ENCODE assay signal across 9 mouse cellular contexts in the genomic region with DNA sequence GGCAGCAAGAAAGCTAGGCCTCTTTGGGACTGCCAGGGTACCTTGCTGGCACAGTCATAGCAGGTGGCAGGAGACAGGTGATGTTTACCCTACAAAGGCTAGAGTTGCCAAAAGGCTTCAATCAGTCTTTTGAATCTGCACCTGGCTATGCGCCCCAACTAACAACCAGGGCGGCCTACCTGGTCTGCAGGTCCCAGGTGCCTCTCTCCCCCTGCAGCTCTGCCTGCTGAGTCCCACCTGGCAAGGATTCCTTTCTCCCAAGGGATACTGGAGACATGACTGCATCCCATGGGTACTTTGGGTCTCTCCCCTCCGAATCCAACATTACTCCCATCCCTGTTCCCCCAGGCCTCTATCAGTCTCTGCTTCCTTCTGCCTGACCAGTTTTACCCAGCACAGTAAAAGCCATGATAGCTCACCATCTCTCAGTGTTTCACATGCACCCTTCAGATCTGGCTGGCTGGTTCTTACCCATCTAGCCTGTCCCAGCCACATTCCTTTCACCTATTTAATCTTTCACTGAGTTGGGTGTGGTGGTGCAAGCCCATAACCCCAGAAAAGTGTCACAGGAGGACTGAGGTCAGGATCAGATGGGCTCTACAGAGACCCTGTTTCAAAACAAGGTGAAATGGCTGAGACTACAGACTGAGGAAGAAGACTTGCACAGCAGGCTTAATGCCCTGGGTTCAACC. TPM values are rescaled to one million over a fixed set of nuclear protein-coding genes. Genes with fewer than 3 reads are reported as not detected.
DNase-seq lines count a peak whose midpoint lies in the region; ATAC-seq and TF ChIP-seq lines count a peak whose summit lies in the region.
"Had no signal": no experiment of that assay in that cellular context is flagged by ENCODE, and none has a peak within 500 bp of the region (broad histone marks: within the 10 kb centered on the region; RNA-seq: fewer than 3 reads in every experiment).

No protein-coding gene starts in this region.

- H3K9me3 ChIP-seq in heart, embryonic 12.5 days (replicated peaks) = no peaks in the 10 kb centered on the region
- H3K9me3 ChIP-seq in MEL (replicated peaks; ENCODE audit: insufficient read depth, low read length) = no peaks in the 10 kb centered on the region
- no peaks in the 10 kb centered on the region for H3K9me3 ChIP-seq in kidney, postnatal 0 days (replicated peaks; ENCODE audit: low read length)

- H3K4me3 ChIP-seq in heart, embryonic 12.5 days = no peak overlapping the region
- H3K4me3 ChIP-seq in MEL (ENCODE audit: control insufficient read depth in 1 of 2, insufficient read depth in 1 of 2, low read depth in 2 of 2, low read length in 2 of 2) = no peak overlapping the region
- H3K4me3 ChIP-seq in kidney, postnatal 0 days (replicated peaks; ENCODE audit: low read depth, low read length) = no peak overlapping the region

- WGBS in heart, embryonic 12.5 days = 78% methylated on average over 3 of the region's 3 CpGs
- 78% methylated on average over 3 of the region's 3 CpGs for WGBS in kidney, postnatal 0 days

- peaks cover 82% of the 10 kb centered on the region for H3K4me1 ChIP-seq in heart, embryonic 12.5 days (replicated peaks)
- peaks cover 19 to 53% of the 10 kb centered on the region in 2 experiments for H3K4me1 ChIP-seq in MEL (ENCODE audit: control insufficient read depth in 1 of 2, insufficient read depth in 2 of 2, low read length in 2 of 2)
- H3K4me1 ChIP-seq in kidney, postnatal 0 days (replicated peaks; ENCODE audit: insufficient read depth, low read length) = peaks cover 54% of the 10 kb centered on the region

- peak overlapping the region; percentile 25 for H3K4me2 ChIP-seq in heart, embryonic 12.5 days
- H3K4me2 ChIP-seq in kidney, postnatal 0 days (ENCODE audit: low read length) = no peak overlapping the region

- ATAC-seq in heart, embryonic 12.5 days (ENCODE audit: insufficient number of reproducible peaks, low FRiP score) = no peak
- ATAC-seq in kidney, postnatal 0 days (replicated peaks; ENCODE audit: low FRiP score, low read depth) = no peak

- no peak for TF ChIP-seq POLR2A in MEL (IDR thresholded peaks at IDR 0.05; ENCODE audit: control insufficient read depth in 1 of 2, insufficient read depth in 1 of 2, low read depth in 1 of 2, low read length in 2 of 2, poor library complexity in 1 of 2)

- 0 out of 2 replicates have a peak overlapping the region, but pooled peaks have one; percentile 26 for H3K9ac ChIP-seq in heart, embryonic 12.5 days
- no peak overlapping the region for H3K9ac ChIP-seq in MEL (ENCODE audit: control insufficient read depth, low read depth, low read length, poor library complexity, severe bottlenecking)
- no peak overlapping the region for H3K9ac ChIP-seq in kidney, postnatal 0 days (ENCODE audit: low read depth, low read length)

- peak overlapping the region; percentile 90 for H3K27ac ChIP-seq in heart, embryonic 12.5 days (ENCODE audit: poor library complexity, severe bottlenecking)
- H3K27ac ChIP-seq in MEL (ENCODE audit: control insufficient read depth, low read depth, low read length) = peak overlapping the region; percentile 28
- H3K27ac ChIP-seq in kidney, postnatal 0 days = peak overlapping the region; percentile 87

- no peak for TF ChIP-seq RAD21 in MEL (IDR thresholded peaks at IDR 0.05; ENCODE audit: low read depth, low read length)

- no peak for TF ChIP-seq CTCF in MEL (IDR thresholded peaks at IDR 0.05 in 2 of 3, conservative IDR thresholded peaks at IDR 0.05 in 1 of 3; ENCODE audit: control insufficient read depth in 1 of 3, insufficient read depth in 1 of 3, low read depth in 2 of 3, low read length in 3 of 3, poor library complexity in 1 of 3, severe bottlenecking in 1 of 3)
- TF ChIP-seq CTCF in kidney, postnatal 0 days (IDR thresholded peaks at IDR 0.05; ENCODE audit: low read depth) = no peak

- TF ChIP-seq EP300 in MEL (IDR thresholded peaks at IDR 0.05; ENCODE audit: low read depth in 1 of 2, low read length in 2 of 2) = no peak

- DNase-seq in heart, adult 9 months (ENCODE audit: low spot score in 2 of 2) = no peak
- DNase-seq in 416B (ENCODE audit: low read depth) = peak; percentile 18
- no peak for DNase-seq in MEL (ENCODE audit: low read depth, low spot score)
- no peak for DNase-seq in kidney, postnatal 0 days (ENCODE audit: low spot score)
- DNase-seq in c-Kit-positive CD71-positive TER-119-positive erythroid progenitor cells, embryonic 14.5 days (ENCODE audit: low spot score) = no peak
- no peak for DNase-seq in frontal cortex, adult 2 months (ENCODE audit: extremely low spot score in 1 of 2, low spot score in 1 of 2)
- no peak for DNase-seq in spleen, postnatal 14 days (ENCODE audit: low spot score in 2 of 2)
- DNase-seq: midbrain, embryonic 14.5 days had no signal

- no peaks in the 10 kb centered on the region for H3K27me3 ChIP-seq in heart, embryonic 12.5 days (replicated peaks)
- no peaks in the 10 kb centered on the region for H3K27me3 ChIP-seq in MEL (ENCODE audit: control insufficient read depth in 1 of 2, insufficient read depth in 2 of 2, low read length in 2 of 2)
- H3K27me3 ChIP-seq in kidney, postnatal 0 days (ENCODE audit: insufficient read depth, low read length) = no peaks in the 10 kb centered on the region

- no peaks in the 10 kb centered on the region for H3K79me2 ChIP-seq in MEL (ENCODE audit: control insufficient read depth, insufficient read depth, low read length, poor library complexity)

- peaks cover 9% of the 10 kb centered on the region for H3K36me3 ChIP-seq in heart, embryonic 12.5 days
- peaks cover 0 to 43% of the 10 kb centered on the region in 2 experiments; a peak in 2 of 4 replicates for H3K36me3 ChIP-seq in MEL (ENCODE audit: control insufficient read depth in 1 of 2, insufficient read depth in 2 of 2, low read length in 2 of 2)
- 0 out of 2 replicates have a peak, but pooled peaks cover 3% of the 10 kb centered on the region for H3K36me3 ChIP-seq in kidney, postnatal 0 days (ENCODE audit: insufficient read depth, low read length)

TF ChIP-seq in MEL, 35 proteins besides CTCF, POLR2A, EP300 and RAD21:
- TF ChIP-seq CHD1 (IDR thresholded peaks at IDR 0.05; ENCODE audit: low read depth, low read length) (no peak), KAT2A (conservative IDR thresholded peaks at IDR 0.05; ENCODE audit: low read depth, low read length) (no peak), UBTF (IDR thresholded peaks at IDR 0.05; ENCODE audit: borderline replicate concordance, insufficient read depth, low read depth, low read length) (no peak), ETS1 (IDR thresholded peaks at IDR 0.05; ENCODE audit: low read depth, low read length) (no peak), TAL1 (IDR thresholded peaks at IDR 0.05; ENCODE audit: low read length) (no peak), USF2 (IDR thresholded peaks at IDR 0.05; ENCODE audit: borderline replicate concordance in 1 of 2, insufficient read depth in 1 of 2, low read depth in 1 of 2, low read length in 2 of 2) (no peak), CHD2 (IDR thresholded peaks at IDR 0.05; ENCODE audit: low read length) (no peak), MAX (IDR thresholded peaks at IDR 0.05; ENCODE audit: low read length) (no peak), NRF1 (IDR thresholded peaks at IDR 0.05; ENCODE audit: insufficient read depth, low read depth, low read length, poor library complexity, severe bottlenecking) (no peak), MEF2A (IDR thresholded peaks at IDR 0.05; ENCODE audit: extremely low read depth, insufficient replicate concordance, low read depth, low read length, poor library complexity, severe bottlenecking) (no peak), MYB (IDR thresholded peaks at IDR 0.05; ENCODE audit: low read depth, low read length) (no peak), RCOR1 (IDR thresholded peaks at IDR 0.05; ENCODE audit: low read depth, low read length) (no peak), JUND (IDR thresholded peaks at IDR 0.05; ENCODE audit: low read depth, low read length) (no peak), E2F4 (IDR thresholded peaks at IDR 0.05; ENCODE audit: borderline replicate concordance, low read depth, low read length) (no peak), ZMIZ1 (IDR thresholded peaks at IDR 0.05; ENCODE audit: low read depth, low read length) (no peak), MAFK (IDR thresholded peaks at IDR 0.05; ENCODE audit: borderline replicate concordance, low read depth, low read length) (no peak), MYC (IDR thresholded peaks at IDR 0.05; ENCODE audit: low read depth, low read length) (no peak)

RNA-seq across cellular contexts. Expression of gene Bcl2l1, which starts 14.7 kb away (rescaled TPM):
- 83.0 and 85.9 TPM in 2 replicates for polyA plus RNA-seq in heart, embryonic 12.5 days (2016; fragmentation: Nextera tagmentation; extraction: Ambion mirVana)
- total RNA-seq in MEL (2012; rRNA removed) = 4.8 and 6.5 TPM in 2 replicates
- 10 to 100 TPM in 1 of 2 experiments, not detected in 1; 23.9 TPM for polyA plus RNA-seq in MEL (2012; ENCODE audit: insufficient read depth in 1 of 2, insufficient read length in 2 of 2, low read depth in 1 of 2, low replicate concordance in 2 of 2, missing spikeins in 1 of 2)
- polyA plus RNA-seq in kidney, postnatal 0 days (2015; fragmentation: Nextera tagmentation; extraction: Ambion mirVana) = 95.6 and 98.7 TPM in 2 replicates
- polyA plus RNA-seq in frontal cortex, adult 2 months (2012; rRNA removed) = 91.7 and 91.8 TPM in 2 replicates

RNA-seq across cellular contexts. Expression of gene Tpx2, which starts 31.0 kb away (rescaled TPM):
- polyA plus RNA-seq in heart, embryonic 12.5 days (2016; fragmentation: Nextera tagmentation; extraction: Ambion mirVana) = 65.6 and 74.1 TPM in 2 replicates
- total RNA-seq in MEL (2012; rRNA removed) = 59.3 and 68.3 TPM in 2 replicates
- polyA plus RNA-seq in MEL (2012; ENCODE audit: insufficient read depth in 1 of 2, insufficient read length in 2 of 2, low read depth in 1 of 2, low replicate concordance in 2 of 2, missing spikeins in 1 of 2) = 100 to 1,000 TPM in 1 of 2 experiments, not detected in 1; 131 TPM
- 37.3 and 41.4 TPM in 2 replicates for polyA plus RNA-seq in kidney, postnatal 0 days (2015; fragmentation: Nextera tagmentation; extraction: Ambion mirVana)
- 1.6 and 1.7 TPM in 2 replicates for polyA plus RNA-seq in frontal cortex, adult 2 months (2012; rRNA removed)

Comparison
In these comparisons a context has a peak if more than half of its experiments do, and no peak if none do; other contexts are left out.
1. H3K27ac ChIP-seq: peak in every context shown above with its lines; median percentile 90 in heart, embryonic 12.5 days; 87 in kidney, postnatal 0 days; 28 in MEL.
2. RNA of gene Tpx2, which starts 31.0 kb away (polyA plus RNA-seq): 131 TPM in MEL, 65.6 to 74.1 TPM in heart, embryonic 12.5 days and 37.3 to 41.4 TPM in kidney, postnatal 0 days; 1.6 to 1.7 TPM in frontal cortex, adult 2 months; every median in the first group is over 10 times any median in the second.